Mouse (Mus musculus) intestine, embryonic 16.5 days (tissue): ENCODE results near the gene Gm21973. TPM values are rescaled to one million over a fixed set of nuclear protein-coding genes. Genes with fewer than 3 reads are reported as not detected.

Experiments
- ATAC-seq: fragments of 200-750 bp; cut with Nextera tagmentation; 2 replicates; pipeline ENCODE4 v1.8.0; 2017; ENCODE audit warnings: moderate TSS enrichment, moderate library complexity
- H3K27ac ChIP-seq: fragments of 300-500 bp; sonication (generic); 2 replicates; pipeline ENCODE4 v1.5.1; 2014; ENCODE audit warnings: mild to moderate bottlenecking, low read length
- H3K27me3 ChIP-seq: fragments of 300-500 bp; sonication (generic); replicated peaks from 2 replicates; pipeline ENCODE4 v1.6.1; 2014; ENCODE audit warnings: low read length, control low read depth, mixed read lengths; ENCODE audit not compliant: control insufficient read depth, insufficient read depth
- H3K36me3 ChIP-seq: fragments of 300-500 bp; sonication (generic); 2 replicates; pipeline ENCODE4 v1.6.1; 2014; ENCODE audit warnings: low read length, control low read depth; ENCODE audit not compliant: control insufficient read depth, insufficient read depth
- H3K4me1 ChIP-seq: fragments of 300-500 bp; sonication (generic); 2 replicates; pipeline ENCODE4 v1.6.1; 2014; ENCODE audit warnings: low read length, control low read depth, mixed read lengths; ENCODE audit not compliant: control insufficient read depth, insufficient read depth
- H3K4me2 ChIP-seq: fragments of 300-500 bp; sonication (generic); 2 replicates; pipeline ENCODE4 v1.6.1; 2014; ENCODE audit warnings: low read depth, low read length, control low read depth
- H3K4me3 ChIP-seq: fragments of 300-500 bp; sonication (generic); 2 replicates; pipeline ENCODE4 v1.5.1; 2014; ENCODE audit warnings: mild to moderate bottlenecking, low read length
- H3K9ac ChIP-seq: fragments of 300-500 bp; sonication (generic); 2 replicates; pipeline ENCODE4 v1.6.1; 2014; ENCODE audit warnings: low read depth, low read length
- H3K9me3 ChIP-seq: fragments of 300-500 bp; sonication (generic); 2 replicates; pipeline ENCODE4 v1.6.1; 2016; ENCODE audit warnings: low read length, control low read depth; ENCODE audit not compliant: control insufficient read depth
- WGBS: fragments of 180-500 bp; shearing (Covaris S2); extraction: QIAGEN DNeasy Blood & Tissue Kit; methylation state at CpG from one replicate; pipeline ENCODE4 v1.1.7; 2014; 5-methylcytosine and 5-hydroxymethylcytosine counted together
- polyA plus RNA-seq: library from polyadenylated mRNA; unstranded; fragments of >200 nt; fragmentation: Nextera tagmentation; extraction: Ambion mirVana; gene quantifications from 2 replicates; pipeline ENCODE4 v1.2.1, GENCODE M21; 2015

Gm21973 gene
- polyA plus RNA-seq = 0.54 TPM in 1 of 2 replicates, not detected in the other

GRCm38 (mm10) chr15:10325080-10325479, at the start of gene Gm21973:
TSS of gene Gm21973 (plus strand) at chr15:10325380.
- Histone ChIP-seq H3K27ac (no peak within 1 kb of the TSS), H3K4me1 (no peaks in the 10 kb centered on the region), H3K9me3 (no peaks in the 10 kb centered on the region), H3K36me3 (no peaks in the 10 kb centered on the region), H3K27me3 (no peaks in the 10 kb centered on the region), H3K4me3 (no peak within 1 kb of the TSS), H3K4me2 (no peak within 1 kb of the TSS), H3K9ac (no peak within 1 kb of the TSS)
- 88% methylated on average over 2 of the region's 2 CpGs for WGBS
- no peak for ATAC-seq

GRCm38 (mm10) chr15:10276386-10276785, 48.8 kb upstream of the Gm21973 start:
- no peak overlapping the region for H3K9ac ChIP-seq
- no peaks in the 10 kb centered on the region for H3K36me3 ChIP-seq
- no peak for ATAC-seq
- H3K27me3 ChIP-seq = no peaks in the 10 kb centered on the region
- H3K4me1 ChIP-seq = no peaks in the 10 kb centered on the region
- H3K9me3 ChIP-seq = no peaks in the 10 kb centered on the region
- no peak overlapping the region for H3K27ac ChIP-seq
- no peak overlapping the region for H3K4me2 ChIP-seq
- no peak overlapping the region for H3K4me3 ChIP-seq

- Histone ChIP-seq H3K27ac (no peak overlapping the region), H3K4me3 (no peak overlapping the region), H3K9ac (no peak overlapping the region), H3K9me3 (no peaks in the 10 kb centered on the region), H3K27me3 (no peaks in the 10 kb centered on the region), H3K36me3 (no peaks in the 10 kb centered on the region), H3K4me2 (no peak overlapping the region), H3K4me1 (no peaks in the 10 kb centered on the region)
- no peak for ATAC-seq
- WGBS = 81% methylated on average over 4 of the region's 4 CpGs
Measured at GRCm38 (mm10) chr15:10277461-10277860, 47.7 kb upstream of the Gm21973 start.

GRCm38 (mm10) chr15:10281546-10281945, 43.6 kb upstream of the Gm21973 start:
- Histone ChIP-seq H3K9me3 (no peaks in the 10 kb centered on the region), H3K27me3 (no peaks in the 10 kb centered on the region), H3K4me1 (no peaks in the 10 kb centered on the region), H3K27ac (no peak overlapping the region), H3K36me3 (no peaks in the 10 kb centered on the region), H3K9ac (no peak overlapping the region), H3K4me3 (no peak overlapping the region), H3K4me2 (no peak overlapping the region)
- WGBS = 77% methylated on average over 5 of the region's 5 CpGs
- ATAC-seq = no peak

GRCm38 (mm10) chr15:10283661-10284060, 41.5 kb upstream of the Gm21973 start:
- H3K4me3 ChIP-seq = no peak overlapping the region
- H3K27ac ChIP-seq = no peak overlapping the region
- no peak for ATAC-seq
- no peaks in the 10 kb centered on the region for H3K4me1 ChIP-seq
- no peak overlapping the region for H3K9ac ChIP-seq
- no peak overlapping the region for H3K4me2 ChIP-seq
- no peaks in the 10 kb centered on the region for H3K27me3 ChIP-seq
- H3K9me3 ChIP-seq = no peaks in the 10 kb centered on the region
- H3K36me3 ChIP-seq = no peaks in the 10 kb centered on the region

- no peaks in the 10 kb centered on the region for H3K36me3 ChIP-seq
- no peaks in the 10 kb centered on the region for H3K27me3 ChIP-seq
- WGBS = 84% methylated on average over 1 of the region's 1 CpGs
- H3K27ac ChIP-seq = no peak overlapping the region
- no peak for ATAC-seq
- no peaks in the 10 kb centered on the region for H3K9me3 ChIP-seq
- H3K9ac ChIP-seq = no peak overlapping the region
- H3K4me3 ChIP-seq = no peak overlapping the region
- no peaks in the 10 kb centered on the region for H3K4me1 ChIP-seq
- H3K4me2 ChIP-seq = no peak overlapping the region
Measured at GRCm38 (mm10) chr15:10296570-10296969, 28.6 kb upstream of the Gm21973 start.

- H3K9ac ChIP-seq = no peak overlapping the region
- WGBS = 58% methylated on average over 1 of the region's 1 CpGs
- H3K4me2 ChIP-seq = no peak overlapping the region
- ATAC-seq = no peak
- no peaks in the 10 kb centered on the region for H3K4me1 ChIP-seq
- no peak overlapping the region for H3K27ac ChIP-seq
- H3K4me3 ChIP-seq = no peak overlapping the region
- no peaks in the 10 kb centered on the region for H3K9me3 ChIP-seq
- H3K27me3 ChIP-seq = no peaks in the 10 kb centered on the region
- H3K36me3 ChIP-seq = no peaks in the 10 kb centered on the region
Measured at GRCm38 (mm10) chr15:10298058-10298457, 27.1 kb upstream of the Gm21973 start.

- Histone ChIP-seq H3K27me3 (no peaks in the 10 kb centered on the region), H3K9me3 (no peaks in the 10 kb centered on the region), H3K4me1 (no peaks in the 10 kb centered on the region), H3K4me2 (no peak overlapping the region), H3K27ac (no peak overlapping the region), H3K36me3 (no peaks in the 10 kb centered on the region), H3K9ac (no peak overlapping the region), H3K4me3 (no peak overlapping the region)
- no peak for ATAC-seq
- 79% methylated on average over 3 of the region's 3 CpGs for WGBS
Measured at GRCm38 (mm10) chr15:10299467-10299866, 25.7 kb upstream of the Gm21973 start.

GRCm38 (mm10) chr15:10306461-10306860, 18.7 kb upstream of the Gm21973 start:
- no peak overlapping the region for H3K4me3 ChIP-seq
- WGBS = 85% methylated on average over 1 of the region's 1 CpGs

GRCm38 (mm10) chr15:10311826-10312225, 13.4 kb upstream of the Gm21973 start:
- WGBS = 59% methylated on average over 5 of the region's 5 CpGs
- Histone ChIP-seq H3K9ac (no peak overlapping the region), H3K27me3 (no peaks in the 10 kb centered on the region), H3K9me3 (no peaks in the 10 kb centered on the region), H3K4me1 (no peaks in the 10 kb centered on the region), H3K4me2 (no peak overlapping the region), H3K4me3 (no peak overlapping the region), H3K27ac (no peak overlapping the region), H3K36me3 (no peaks in the 10 kb centered on the region)
- ATAC-seq = no peak

More at GRCm38 (mm10) chr15:10306461-10306860, 18.7 kb upstream of the Gm21973 start:
- no peaks in the 10 kb centered on the region for H3K9me3 ChIP-seq
- no peak overlapping the region for H3K9ac ChIP-seq
- H3K4me1 ChIP-seq = no peaks in the 10 kb centered on the region
- ATAC-seq = no peak
- no peak overlapping the region for H3K4me2 ChIP-seq
- H3K27ac ChIP-seq = no peak overlapping the region
- no peaks in the 10 kb centered on the region for H3K27me3 ChIP-seq
- H3K36me3 ChIP-seq = no peaks in the 10 kb centered on the region
